Mouse (Mus musculus): ENCODE results near the gene Mlph. TPM values are rescaled to one million over a fixed set of nuclear protein-coding genes. Genes with fewer than 3 reads are reported as not detected.

Mlph gene
- not detected for polyA plus RNA-seq (2017; shearing (Covaris generic))

DNA sequence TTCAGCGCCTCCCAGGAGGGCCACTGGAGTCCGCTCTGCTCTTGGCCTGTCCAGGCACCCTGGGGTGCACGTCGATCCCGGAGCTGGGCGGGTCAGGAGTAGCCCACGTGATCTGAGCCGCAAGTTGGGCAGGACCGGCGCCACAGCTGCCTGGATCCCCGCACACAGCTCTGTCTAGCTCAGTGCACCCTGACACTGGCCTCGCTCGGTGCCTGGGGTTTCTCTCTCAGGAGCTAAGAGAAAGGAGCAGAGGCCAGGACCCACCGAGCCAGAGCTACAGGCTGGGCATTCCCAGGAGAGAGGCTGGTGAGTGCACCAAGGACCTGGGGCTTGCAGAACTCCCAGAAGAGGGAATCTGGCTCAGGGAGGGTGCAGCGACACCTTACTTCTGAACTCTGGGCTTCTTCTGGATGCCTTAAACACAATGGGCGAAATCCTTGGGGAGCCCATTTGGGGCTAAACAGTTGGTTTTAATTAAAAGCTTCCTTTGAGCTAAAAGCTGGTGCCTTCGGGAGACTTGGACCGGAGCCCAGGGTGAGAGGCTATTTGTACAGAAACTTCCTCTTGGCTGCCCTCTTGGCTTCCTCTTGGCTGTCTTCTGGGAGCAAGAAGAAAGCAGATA is at the start of gene Mlph:
TSS of gene Mlph (plus strand) at position 138 of the 622 bp plus-strand sequence.
- ATAC-seq, result no peak

- no peak for ATAC-seq
These were observed 48.2 kb upstream of the Mlph start for GRCm38 (mm10) chr1:90866734-90867133.

- ATAC-seq, result no peak
These were observed 44.3 kb upstream of the Mlph start for GRCm38 (mm10) chr1:90870581-90870980.

GRCm38 (mm10) chr1:90875371-90875770 is 39.5 kb upstream of the Mlph start:
- ATAC-seq, result no peak

DNA sequence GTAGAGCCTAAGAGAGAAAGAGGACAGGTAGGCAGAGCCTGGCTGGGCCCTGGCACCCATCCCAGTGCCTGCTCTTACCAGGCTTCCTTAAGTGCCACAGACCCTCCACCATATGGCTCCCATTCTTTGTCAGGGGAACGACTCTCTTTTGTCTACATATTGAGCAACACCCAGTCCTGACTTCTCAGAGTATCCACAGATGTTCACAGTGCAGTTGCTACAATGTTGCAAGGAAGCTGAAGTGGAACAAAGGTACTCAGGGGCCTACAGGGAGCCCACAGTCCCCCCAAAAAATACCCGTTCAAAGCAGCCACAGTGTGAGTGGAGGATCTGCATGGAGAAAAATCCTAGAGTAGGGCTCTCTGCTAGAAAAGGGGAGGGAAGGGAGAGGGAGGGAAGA is 38.9 kb upstream of the Mlph start:
- ATAC-seq, result no peak

DNA sequence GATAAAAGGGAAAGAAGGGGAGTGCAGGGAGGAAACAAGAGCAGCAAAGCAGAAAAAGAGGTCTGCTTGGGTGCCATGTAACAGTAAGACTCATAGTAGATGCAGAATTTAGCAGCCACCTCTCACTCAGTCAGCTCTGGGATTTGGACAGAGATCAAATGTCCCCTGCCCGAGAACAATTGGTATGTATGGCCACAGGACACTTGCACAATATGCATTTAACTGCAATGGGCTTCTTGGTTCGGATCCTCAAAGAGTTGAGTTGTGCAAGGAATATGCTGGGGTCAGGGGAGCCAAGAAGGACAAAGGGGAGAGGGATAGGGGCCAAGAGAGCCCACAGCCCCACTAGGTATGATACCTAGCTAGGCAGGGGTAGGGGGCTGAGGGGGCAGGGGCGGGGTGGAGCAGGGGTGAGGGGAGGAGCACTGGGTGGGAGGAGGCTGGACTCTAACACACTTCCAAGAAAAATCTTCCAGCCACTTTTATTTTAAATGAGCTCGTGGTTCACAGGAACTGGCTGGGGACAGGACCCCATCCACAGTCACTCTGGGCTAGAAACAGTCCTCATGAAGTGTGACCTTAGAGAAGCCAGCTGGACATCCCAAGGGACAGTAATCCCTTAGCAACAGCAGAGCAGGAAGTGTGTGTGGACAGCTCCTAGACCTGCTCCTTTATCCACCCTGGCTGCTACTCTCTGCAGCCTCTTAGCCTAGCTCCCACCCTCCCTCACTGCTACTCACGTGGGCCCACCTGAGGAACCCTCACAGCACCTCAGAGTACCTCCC is 38.2 kb upstream of the Mlph start:
- ATAC-seq, result no peak

GRCm38 (mm10) chr1:90885771-90886460 is 29.0 kb upstream of the Mlph start:
- no peak for ATAC-seq

- ATAC-seq, result no peak
These were observed 20.4 kb upstream of the Mlph start for GRCm38 (mm10) chr1:90894521-90894920.

- no peak for ATAC-seq
These were observed 19.9 kb upstream of the Mlph start for GRCm38 (mm10) chr1:90895004-90895403.

GRCm38 (mm10) chr1:90896281-90896680 is 18.6 kb upstream of the Mlph start:
- ATAC-seq, result no peak

- ATAC-seq, result no peak
These were observed 18.0 kb upstream of the Mlph start for GRCm38 (mm10) chr1:90896741-90897361.

DNA sequence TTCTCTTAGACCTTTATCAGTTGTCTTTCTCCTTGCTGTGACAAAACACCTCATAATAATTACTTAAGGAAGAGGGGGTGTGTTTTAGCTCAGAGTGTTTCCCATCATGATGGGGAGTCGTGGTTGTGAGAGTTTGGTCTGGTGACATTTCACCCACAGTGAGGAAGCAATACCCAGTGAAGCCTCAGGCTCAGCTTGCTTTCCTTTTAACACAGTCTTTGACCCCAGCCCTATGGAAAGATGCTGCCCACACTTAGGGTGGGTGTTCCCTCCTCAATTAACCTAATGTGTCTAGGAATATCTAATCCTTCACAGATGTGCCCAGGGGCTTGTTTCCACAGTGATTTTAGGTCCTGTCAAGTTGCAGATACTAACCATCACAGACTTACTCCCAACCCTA is 16.9 kb upstream of the Mlph start:
- ATAC-seq, result no peak

DNA sequence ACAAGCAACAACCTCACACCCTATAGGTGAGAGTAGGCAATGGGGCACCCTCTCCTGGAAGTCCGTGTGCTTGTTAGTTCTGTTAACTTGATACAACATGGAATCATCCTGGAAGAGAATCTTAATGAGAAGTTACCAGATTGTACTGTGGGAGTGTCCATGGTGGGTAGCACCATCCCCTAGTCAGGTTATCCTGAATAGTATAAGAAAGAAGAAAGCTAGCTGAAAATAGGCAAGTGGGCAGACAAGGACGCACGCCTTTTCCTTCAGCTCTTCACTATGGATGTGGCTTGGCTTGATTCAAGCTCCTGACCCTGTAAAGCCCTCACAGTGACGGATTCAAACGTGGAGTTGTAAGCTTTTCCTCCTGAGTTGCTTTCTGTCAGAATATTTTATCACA is 15.1 kb upstream of the Mlph start:
- no peak for ATAC-seq

DNA sequence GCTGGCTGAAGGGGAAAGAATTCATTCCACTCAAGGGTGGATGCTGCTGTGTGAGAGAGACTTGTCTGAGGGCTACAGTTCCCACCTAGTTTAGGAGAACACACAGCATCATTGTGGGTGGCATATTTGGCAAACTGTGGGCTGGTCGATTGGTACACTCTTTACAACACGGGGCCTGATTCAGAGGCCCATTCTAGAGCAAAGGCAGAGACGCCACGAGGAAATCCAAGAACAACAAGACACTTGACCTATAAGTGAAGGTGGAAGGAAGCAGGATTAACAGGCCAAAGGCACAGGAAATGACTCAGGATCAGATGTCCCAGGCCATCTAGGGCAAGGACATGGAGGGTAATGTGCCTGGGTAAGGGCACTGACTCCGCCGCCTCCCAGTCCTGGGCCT is 14.5 kb upstream of the Mlph start:
- no peak for ATAC-seq

GRCm38 (mm10) chr1:90901246-90901645 is 13.6 kb upstream of the Mlph start:
- ATAC-seq, result no peak

DNA sequence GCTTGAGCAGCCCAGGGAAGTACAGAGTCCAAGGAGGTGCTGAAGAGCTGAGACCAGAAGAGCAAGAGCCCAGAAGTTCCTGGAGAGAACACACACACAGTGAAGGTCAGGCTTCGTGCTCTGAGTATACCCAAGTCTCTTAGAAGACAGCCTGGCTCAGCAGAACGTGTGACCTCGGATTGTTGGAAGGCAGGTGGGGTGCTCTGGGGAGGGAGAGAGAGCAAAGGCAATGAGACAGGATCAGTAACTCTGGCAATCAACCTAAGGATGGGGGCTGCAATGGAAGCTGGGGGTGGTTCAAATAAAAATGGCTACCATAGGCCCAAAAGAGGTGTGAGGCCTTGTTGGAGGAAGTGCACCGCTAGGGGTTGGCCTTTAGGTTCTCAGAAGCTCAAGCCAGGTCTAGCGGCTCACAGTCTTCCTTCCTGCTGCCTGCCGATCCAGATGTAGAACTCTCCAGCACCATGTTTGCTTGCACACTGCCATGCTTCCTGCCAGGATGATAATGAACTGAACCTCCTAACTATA is 13.1 kb upstream of the Mlph start:
- no peak for ATAC-seq

DNA sequence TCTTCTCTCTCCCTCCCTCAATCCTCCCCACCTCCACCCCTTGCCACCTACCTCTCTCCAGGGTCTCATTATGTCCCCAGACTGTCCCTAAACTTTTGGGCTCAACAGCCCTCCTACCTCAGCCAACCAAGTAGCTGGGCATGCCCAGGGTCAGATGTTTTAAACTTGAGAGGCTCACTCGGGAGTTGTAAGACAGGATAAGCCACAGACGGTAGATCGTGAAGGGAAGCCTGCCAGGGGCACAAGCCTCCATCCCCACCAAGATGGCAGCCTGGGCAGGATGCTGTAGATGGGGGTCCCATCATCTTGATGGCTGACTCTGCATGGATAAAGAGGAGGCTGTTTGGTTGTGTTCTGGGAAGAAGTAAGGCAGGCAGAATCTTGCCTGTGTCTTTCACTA is 12.1 kb upstream of the Mlph start:
- no peak for ATAC-seq

- no peak for ATAC-seq
These were observed 11.5 kb upstream of the Mlph start for GRCm38 (mm10) chr1:90903211-90903945.

- ATAC-seq, result no peak
These were observed 10.9 kb upstream of the Mlph start for GRCm38 (mm10) chr1:90903971-90904458.

GRCm38 (mm10) chr1:90904729-90905404 is 10.0 kb upstream of the Mlph start:
- no peak for ATAC-seq

GRCm38 (mm10) chr1:90906357-90906756 is 8.5 kb upstream of the Mlph start:
- ATAC-seq, result no peak

DNA sequence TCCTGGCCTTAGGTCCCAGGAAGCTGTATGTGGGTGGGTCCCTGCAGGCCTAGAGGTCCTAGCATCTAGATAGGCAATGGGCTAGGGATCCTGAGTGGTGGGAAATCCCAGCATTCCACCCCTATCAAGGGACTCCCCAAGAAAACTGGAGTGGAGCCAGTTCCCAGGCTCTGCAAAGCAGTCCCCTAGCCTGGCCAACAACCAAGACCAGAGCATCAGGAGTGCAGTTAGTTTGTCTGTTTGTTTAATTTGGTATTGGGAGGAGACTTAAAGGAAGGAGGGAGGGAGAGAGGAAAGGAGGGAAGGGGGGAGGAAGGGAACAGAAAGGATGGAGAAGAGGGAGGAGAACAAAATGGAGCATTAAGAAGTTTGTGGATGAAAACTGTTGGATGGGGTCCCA is 5.7 kb upstream of the Mlph start:
- no peak for ATAC-seq

Data from inflammation-experienced regulatory T-cells, adult 6 months (primary cell).